Mouse (Mus musculus) liver, embryonic 14.5 days (tissue): ENCODE data around the gene Kif3a. TPM values are rescaled to one million over a fixed set of nuclear protein-coding genes. Genes with fewer than 3 reads are reported as not detected.
A peak's percentile ranks its signal among the peaks of the same experiment; 100 is the strongest.

Experiments
- ATAC-seq: fragments of 200-750 bp; cut with Nextera tagmentation; 2 replicates; pipeline ENCODE4 v1.8.0; 2017; ENCODE audit warnings: moderate number of reproducible peaks, mild to moderate bottlenecking, moderate library complexity; ENCODE audit not compliant: insufficient read depth
- DNase-seq, 3 experiments: peaks; one replicate each; pipeline ENCODE4 v3.0.0-alpha.2; 2012 to 2013; ENCODE audit warnings: low read depth in 3 of 3, low spot score in 3 of 3
- H3K27ac ChIP-seq: fragments of 300-500 bp; sonication (generic); 2 replicates; pipeline ENCODE4 v1.5.1; 2014; ENCODE audit warnings: moderate library complexity, mild to moderate bottlenecking, control low read depth, inconsistent platforms
- H3K27me3 ChIP-seq: fragments of 300-500 bp; sonication (generic); 2 replicates; pipeline ENCODE4 v1.6.1; 2014; ENCODE audit warnings: mild to moderate bottlenecking, low read length, moderate library complexity; ENCODE audit not compliant: control insufficient read depth, insufficient read depth
- H3K36me3 ChIP-seq: fragments of 300-500 bp; sonication (generic); replicated peaks from 2 replicates; pipeline ENCODE4 v1.6.1; 2014; ENCODE audit warnings: low read depth; ENCODE audit not compliant: control insufficient read depth, insufficient read depth
- H3K4me1 ChIP-seq, 2 experiments: fragments of 200-500 bp in 1 of 2; fragments of 300-500 bp in 1 of 2; sonication (generic) in 1 of 2; replicated peaks; 2 replicates each; pipeline ENCODE4 v1.6.1; 2012 to 2014; ENCODE audit warnings: antibody characterized with exemption in 1 of 2, inconsistent platforms in 1 of 2, low read length in 1 of 2; ENCODE audit not compliant: control insufficient read depth in 2 of 2, insufficient read depth in 2 of 2
- H3K4me2 ChIP-seq: fragments of 300-500 bp; sonication (generic); 2 replicates; pipeline ENCODE4 v1.6.1; 2014; ENCODE audit warnings: low read depth, mild to moderate bottlenecking, control low read depth, moderate library complexity
- H3K4me3 ChIP-seq, 2 experiments: fragments of 200-500 bp in 1 of 2; fragments of 300-500 bp in 1 of 2; sonication (generic) in 1 of 2; 2 replicates each; pipeline ENCODE4 v1.5.1; 2012 to 2014; ENCODE audit warnings: low read depth in 2 of 2, low read length in 2 of 2, mild to moderate bottlenecking in 2 of 2, control low read depth in 1 of 2, inconsistent platforms in 1 of 2, moderate library complexity in 1 of 2; ENCODE audit not compliant: insufficient read depth in 1 of 2
- H3K9ac ChIP-seq: fragments of 300-500 bp; sonication (generic); replicated peaks from 2 replicates; pipeline ENCODE4 v1.6.1; 2014; ENCODE audit warnings: mild to moderate bottlenecking, control low read depth, moderate library complexity
- H3K9me3 ChIP-seq: fragments of 300-500 bp; sonication (generic); 2 replicates; pipeline ENCODE4 v1.6.1; 2016; ENCODE audit warnings: low read length, mixed read lengths; ENCODE audit not compliant: control insufficient read depth
- CTCF ChIP-seq: IDR thresholded peaks from 2 replicates; pipeline ENCODE4 v1.5.1; 2016; ENCODE audit warnings: antibody characterized with exemption, low read depth, control low read depth
- EP300 ChIP-seq: IDR thresholded peaks from 2 replicates; pipeline ENCODE4 v1.6.1; 2016; ENCODE audit warnings: antibody characterized with exemption, low read depth
- WGBS: fragments of 180-500 bp; shearing (Covaris S2); extraction: QIAGEN DNeasy Blood & Tissue Kit; methylation state at CpG from one replicate; pipeline ENCODE4 v1.1.7; 2014; ENCODE audit not compliant: insufficient replicate concordance; 5-methylcytosine and 5-hydroxymethylcytosine counted together
- polyA plus RNA-seq, 2 experiments: library from polyadenylated mRNA; depleted of rRNA in 1 of 2; stranded (reverse) in 1 of 2; unstranded in 1 of 2; fragments of >200 nt; fragmentation: Nextera tagmentation in 1 of 2; extraction: Ambion mirVana in 1 of 2; gene quantifications; 2 replicates each; pipeline versions ENCODE4 v1.2.1 to v1.2.3; 2012 to 2014

The Kif3a gene
- polyA plus RNA-seq, 2 experiments = 3.3 to 6.4 TPM

DNA sequence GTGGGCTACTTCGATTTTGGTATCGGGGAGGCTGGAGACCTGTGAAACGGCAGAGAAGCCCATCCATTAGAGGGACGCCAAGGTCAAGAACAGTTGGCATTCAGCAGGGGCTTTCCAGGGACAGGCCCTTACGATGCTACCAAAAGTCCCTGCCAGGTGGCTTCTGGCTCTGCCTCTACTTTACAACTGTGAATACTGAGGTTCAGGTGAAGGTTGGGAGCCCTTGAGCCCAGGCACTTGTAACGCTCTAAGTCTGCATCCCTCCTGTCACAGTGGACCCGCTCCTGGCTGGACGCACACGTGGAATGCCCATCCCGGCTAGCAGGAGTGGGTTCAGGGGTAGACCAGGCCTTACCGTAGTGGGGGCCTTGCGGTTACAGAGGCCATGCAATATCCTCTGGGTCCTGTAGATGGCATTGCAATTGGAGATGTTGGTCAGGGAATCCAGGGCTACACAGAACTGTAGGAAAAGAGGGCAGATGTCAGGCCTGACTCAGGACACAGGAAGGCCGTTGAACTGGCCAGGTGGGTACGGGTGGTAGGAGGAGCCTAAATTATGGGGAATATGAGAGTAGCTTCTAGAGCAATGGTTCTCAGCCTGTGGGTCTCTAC lies 65.0 kb downstream of the Kif3a start:
- TF ChIP-seq CTCF (peak; percentile 54), EP300 (no peak)
- Histone ChIP-seq H3K4me2 (no peak overlapping the region), H3K4me1 (peaks cover 3 to 5% of the 10 kb centered on the region in 2 experiments), H3K27me3 (peaks cover 6% of the 10 kb centered on the region; the same call in 1 of the 2 replicates), H3K9ac (no peak overlapping the region), H3K36me3 (no peaks in the 10 kb centered on the region), H3K27ac (no peak overlapping the region), H3K4me3 (no peak overlapping the region), H3K9me3 (no peaks in the 10 kb centered on the region)
- 74% methylated on average over 14 of the region's 14 CpGs for WGBS
- DNase-seq (no peak), ATAC-seq (no peak)

DNA sequence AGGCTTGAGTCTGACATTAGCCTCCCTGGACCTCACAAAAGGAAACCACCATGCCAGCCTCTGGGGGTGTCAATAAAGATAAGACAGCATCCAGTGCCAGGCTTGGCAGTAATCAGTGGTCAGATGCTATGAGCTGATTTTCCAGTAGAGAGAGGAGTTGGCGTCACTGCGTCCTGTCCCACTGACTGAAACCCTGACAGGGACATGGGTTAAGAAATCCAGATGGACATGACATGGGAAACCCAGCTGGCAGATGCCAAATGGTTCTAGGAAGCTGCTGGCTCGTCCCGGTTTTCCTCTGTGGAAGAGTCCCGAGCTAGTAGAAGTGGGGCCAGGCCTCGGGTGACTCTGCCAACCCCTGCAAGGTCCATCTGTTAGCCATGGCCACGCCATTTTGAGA lies 66.5 kb downstream of the Kif3a start:
- WGBS = 54% methylated on average over 7 of the region's 7 CpGs
- no peak for DNase-seq
- no peak for TF ChIP-seq CTCF
- TF ChIP-seq EP300 = no peak
- no peaks in the 10 kb centered on the region; a peak in 1 of 4 replicates for H3K4me1 ChIP-seq
- H3K9me3 ChIP-seq = no peaks in the 10 kb centered on the region
- H3K27ac ChIP-seq = no peak overlapping the region
- H3K27me3 ChIP-seq = peaks cover 6% of the 10 kb centered on the region; the same call in 1 of the 2 replicates
- H3K36me3 ChIP-seq = no peaks in the 10 kb centered on the region
- ATAC-seq = no peak
- no peak overlapping the region for H3K4me2 ChIP-seq
- no peak overlapping the region for H3K4me3 ChIP-seq
- H3K9ac ChIP-seq = no peak overlapping the region

DNA sequence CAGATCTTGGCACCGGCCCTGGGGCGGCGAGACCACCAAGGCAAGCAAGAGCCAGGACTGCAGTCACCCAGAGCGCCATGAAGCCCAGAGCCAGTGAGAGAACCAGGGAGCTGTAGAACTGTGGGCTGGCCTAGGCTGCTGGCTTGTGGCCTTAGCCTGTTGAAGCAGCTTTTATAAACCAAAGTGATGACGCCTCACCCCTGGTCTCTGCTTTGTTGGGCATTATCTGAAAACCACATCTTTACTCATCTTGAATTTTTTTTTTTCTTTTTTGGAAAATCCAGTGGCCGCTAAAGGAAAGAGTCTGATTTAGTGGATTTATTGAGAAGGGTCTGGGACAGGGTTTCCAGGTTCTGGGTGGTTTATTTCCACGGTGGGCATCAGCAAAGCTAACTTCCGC lies 67.4 kb downstream of the Kif3a start, which contains the start of gene Il13:
Gene Il13 (minus strand): TSS at position 147 of the 400 bp plus-strand sequence.
- Histone ChIP-seq H3K4me3 (no peak within 1 kb of the TSS), H3K4me1 (no peaks in the 10 kb centered on the region; a peak in 1 of 4 replicates), H3K9ac (no peak within 1 kb of the TSS), H3K9me3 (no peaks in the 10 kb centered on the region), H3K4me2 (no peak within 1 kb of the TSS), H3K27ac (no peak within 1 kb of the TSS), H3K36me3 (no peaks in the 10 kb centered on the region), H3K27me3 (peaks cover 6% of the 10 kb centered on the region; the same call in 1 of the 2 replicates)
- TF ChIP-seq CTCF (no peak), EP300 (no peak)
- DNase-seq (no peak), ATAC-seq (no peak)
- WGBS = 70% methylated on average over 8 of the region's 8 CpGs

DNA sequence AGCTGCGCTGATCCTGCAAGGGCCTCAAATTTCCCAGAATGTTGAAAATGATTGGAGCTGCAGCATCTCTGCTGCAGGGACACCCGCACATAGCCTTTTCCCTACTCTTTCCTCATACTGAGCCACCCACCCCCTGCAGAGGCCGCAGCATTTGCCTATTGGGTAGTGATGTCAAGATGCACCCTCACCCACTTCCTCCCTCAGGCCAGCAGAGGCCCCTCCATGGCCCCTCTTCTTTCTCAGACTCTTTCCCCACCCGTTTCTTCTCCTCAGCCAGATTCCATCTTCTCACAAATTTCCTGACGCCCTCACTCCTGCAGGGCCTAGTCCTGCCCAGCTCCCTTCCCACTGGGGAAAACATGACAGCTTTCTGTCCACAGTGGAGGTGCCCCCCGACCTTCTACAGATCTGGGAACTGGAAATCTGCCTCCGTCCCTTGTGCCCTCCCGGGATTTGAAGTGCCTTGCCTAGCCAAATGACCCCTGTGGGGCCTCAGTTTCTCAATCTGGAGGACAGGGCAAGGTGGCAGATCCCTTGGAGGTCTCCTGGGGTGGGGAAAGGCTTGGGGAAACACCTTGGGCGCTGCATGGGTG lies 68.5 kb downstream of the Kif3a start:
- ATAC-seq (no peak), DNase-seq (no peak)
- no peaks in the 10 kb centered on the region for H3K9me3 ChIP-seq
- no peaks in the 10 kb centered on the region; a peak in 1 of 4 replicates for H3K4me1 ChIP-seq
- no peak overlapping the region for H3K27ac ChIP-seq
- peak overlapping the region in 1 of 2 experiments; percentile 24; a peak in 1 of 4 replicates for H3K4me3 ChIP-seq
- no peak overlapping the region for H3K9ac ChIP-seq
- 25% methylated on average over 9 of the region's 9 CpGs for WGBS
- H3K27me3 ChIP-seq = peaks cover 6% of the 10 kb centered on the region; the same call in 1 of the 2 replicates
- H3K4me2 ChIP-seq = peak overlapping the region; percentile 61
- TF ChIP-seq CTCF (no peak), EP300 (no peak)
- H3K36me3 ChIP-seq = no peaks in the 10 kb centered on the region

DNA sequence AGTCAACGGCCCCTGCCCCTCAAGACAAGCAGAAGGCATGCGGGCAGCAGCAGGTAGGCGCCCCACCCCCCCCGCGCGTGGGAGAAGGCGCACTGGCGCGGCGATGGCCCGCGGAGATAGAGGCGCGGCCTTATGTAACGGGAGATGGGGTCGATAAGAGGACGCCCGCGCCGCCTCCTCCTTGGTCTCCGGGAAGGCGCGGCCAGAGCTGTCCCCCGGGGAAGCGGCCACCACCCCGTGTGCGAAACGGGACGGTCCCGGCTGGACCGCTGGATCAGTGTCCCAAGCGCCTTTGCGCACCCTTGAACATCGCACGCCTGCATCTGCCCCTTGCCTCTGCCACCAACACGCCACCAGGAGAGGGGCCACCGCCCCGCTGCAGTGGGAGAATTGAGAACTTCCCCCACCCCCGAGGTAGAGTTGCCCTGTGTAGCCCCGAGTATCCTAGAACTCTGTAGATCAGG lies 69.0 kb downstream of the Kif3a start:
- Histone ChIP-seq H3K9me3 (no peaks in the 10 kb centered on the region), H3K4me2 (peak overlapping the region; percentile 61), H3K4me3 (peak overlapping the region in 1 of 2 experiments; percentile 24; a peak in 2 of 4 replicates), H3K36me3 (no peaks in the 10 kb centered on the region), H3K4me1 (no peaks in the 10 kb centered on the region; a peak in 1 of 4 replicates), H3K9ac (no peak overlapping the region), H3K27ac (no peak overlapping the region), H3K27me3 (peaks cover 6% of the 10 kb centered on the region; the same call in 1 of the 2 replicates)
- DNase-seq = no peak
- ATAC-seq = no peak
- TF ChIP-seq CTCF (no peak), EP300 (no peak)
- under 1% methylated on average over 40 of the region's 40 CpGs for WGBS
